Mouse (Mus musculus) kidney, postnatal 25 days (tissue): ENCODE results near the gene Paqr7.

Experiments
- DNase-seq, 2 experiments: peaks; one replicate each; pipeline ENCODE4 v3.0.0; 2021; ENCODE audit warnings: mixed read lengths in 2 of 2

Gene Paqr7

GRCm38 (mm10) chr4:134538997-134539580 lies 42.6 kb downstream of the Paqr7 start:
- DNase-seq, result no peak

GRCm38 (mm10) chr4:134542726-134543125 lies 46.2 kb downstream of the Paqr7 start:
- DNase-seq, result no peak

GRCm38 (mm10) chr4:134543261-134543660 lies 46.8 kb downstream of the Paqr7 start:
- peak; percentile 89 to 95 for DNase-seq

GRCm38 (mm10) chr4:134546814-134547705 lies 50.6 kb downstream of the Paqr7 start:
- no peak for DNase-seq

GRCm38 (mm10) chr4:134548169-134548938 lies 51.9 kb downstream of the Paqr7 start:
- no peak for DNase-seq

- no peak for DNase-seq
These were observed 53.4 kb downstream of the Paqr7 start for GRCm38 (mm10) chr4:134549899-134550298.

- DNase-seq, result peak; percentile 63 to 85
These were observed 55.2 kb downstream of the Paqr7 start, which contains the start of gene Selenon for GRCm38 (mm10) chr4:134551494-134552316. TSS of gene Selenon (minus strand) at chr4:134552166.

- DNase-seq, result no peak
These were observed 57.1 kb downstream of the Paqr7 start for GRCm38 (mm10) chr4:134553631-134554030.

GRCm38 (mm10) chr4:134555956-134556580 lies 59.6 kb downstream of the Paqr7 start:
- peak in 1 of 2 experiments; percentile 51 for DNase-seq

- no peak for DNase-seq
These were observed 61.2 kb downstream of the Paqr7 start for GRCm38 (mm10) chr4:134557626-134558249.

- no peak for DNase-seq
These were observed 62.1 kb downstream of the Paqr7 start for GRCm38 (mm10) chr4:134558570-134559113.

- DNase-seq, result no peak
These were observed 62.7 kb downstream of the Paqr7 start for GRCm38 (mm10) chr4:134559154-134559553.
